In genomic region chr5:24442029-24442428, GRCm38 (mm10) we compare ENCODE assay signal across 20 mouse cellular contexts.
"Had no signal": no experiment of that assay in that cellular context is flagged by ENCODE, and none has a peak within 500 bp of the region (broad histone marks: within the 10 kb centered on the region; RNA-seq: fewer than 3 reads in every experiment).

No protein-coding gene starts in this region.

- H3K4me3 ChIP-seq: heart, embryonic 10.5 days; heart, embryonic 12.5 days; hindbrain, embryonic 10.5 days; hindbrain, embryonic 12.5 days; intestine, embryonic 15.5 days; kidney, embryonic 15.5 days; left cerebral cortex, adult 2 months; limb, embryonic 13.5 days; limb, embryonic 15.5 days had no signal

- DNase-seq: forebrain, postnatal 0 days; gastrocnemius, postnatal 14 days; heart, postnatal 10 days; heart, postnatal 4 days; kidney, adult 18-20 months; kidney, adult 8-10 months; kidney, postnatal 14 days; kidney, postnatal 36 days; left cerebral cortex, postnatal 4 days had no signal

- H3K27ac ChIP-seq: heart, embryonic 10.5 days; hindbrain, embryonic 10.5 days; hindbrain, embryonic 12.5 days; hindbrain, embryonic 14.5 days; intestine, embryonic 15.5 days; kidney, embryonic 15.5 days; kidney, postnatal 0 days; left cerebral cortex, adult 2 months; limb, embryonic 13.5 days; limb, embryonic 15.5 days had no signal

- H3K27me3 ChIP-seq: heart, embryonic 12.5 days; hindbrain, embryonic 12.5 days; intestine, embryonic 15.5 days; kidney, embryonic 15.5 days; limb, embryonic 13.5 days; limb, embryonic 15.5 days had no signal

- H3K4me2 ChIP-seq: heart, embryonic 12.5 days; hindbrain, embryonic 12.5 days; hindbrain, embryonic 14.5 days; intestine, embryonic 15.5 days; kidney, embryonic 15.5 days; limb, embryonic 13.5 days; limb, embryonic 15.5 days had no signal
